Mouse (Mus musculus) cerebellum, adult 18-20 months (tissue): ENCODE results near the gene Osbpl3.
"Not testable (repeated sequence)": the region's sequence is repeated elsewhere in the genome, so short reads cannot be mapped to it uniquely, and the experiment has no call there.

ENCODE experiments used
- DNase-seq, 2 experiments: peaks; one replicate each; pipeline ENCODE4 v3.0.0; 2021

Gene Osbpl3

DNA sequence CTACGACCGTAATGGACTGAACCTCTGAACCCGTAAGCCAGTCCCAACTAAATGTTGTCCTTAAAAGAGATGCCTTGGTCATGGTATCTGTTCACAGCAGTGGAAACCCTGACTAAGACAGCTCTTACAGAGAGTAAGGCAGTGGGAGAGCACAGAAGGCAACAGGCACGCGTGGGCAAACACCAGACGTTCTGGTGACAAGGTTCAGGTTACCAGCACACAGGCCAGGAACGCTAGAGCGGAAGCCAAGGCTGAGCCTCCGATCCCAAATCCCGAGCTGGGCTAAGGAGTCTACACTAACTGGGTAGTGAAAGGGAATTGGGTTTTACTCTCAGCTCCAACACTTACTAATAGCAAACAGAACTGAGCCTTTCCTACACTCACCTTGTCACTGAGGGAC lies 3.8 kb downstream of the Osbpl3 start:
- no peak for DNase-seq

DNA sequence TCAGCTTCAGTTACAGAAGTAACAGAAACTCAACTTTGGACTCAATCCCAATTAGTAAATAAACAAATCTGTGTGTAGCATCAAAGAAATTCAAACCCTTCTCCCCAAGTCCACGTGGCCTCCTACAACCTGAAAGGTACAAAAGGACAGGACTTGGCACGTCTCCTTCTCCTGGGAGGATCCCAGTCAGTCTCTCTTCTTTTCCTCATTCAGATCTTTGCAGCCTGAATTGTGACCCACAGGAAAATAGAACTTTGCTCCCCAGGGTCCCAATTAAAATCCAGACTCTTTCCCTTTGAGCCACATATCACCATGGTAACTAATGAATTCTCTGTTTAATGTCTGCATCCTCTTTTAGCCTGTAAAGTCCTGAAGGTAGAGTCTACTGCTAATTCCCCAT lies 10.4 kb downstream of the Osbpl3 start:
- no peak for DNase-seq

GRCm38 (mm10) chr6:50440966-50441862 lies 14.8 kb downstream of the Osbpl3 start:
- no peak for DNase-seq

DNA sequence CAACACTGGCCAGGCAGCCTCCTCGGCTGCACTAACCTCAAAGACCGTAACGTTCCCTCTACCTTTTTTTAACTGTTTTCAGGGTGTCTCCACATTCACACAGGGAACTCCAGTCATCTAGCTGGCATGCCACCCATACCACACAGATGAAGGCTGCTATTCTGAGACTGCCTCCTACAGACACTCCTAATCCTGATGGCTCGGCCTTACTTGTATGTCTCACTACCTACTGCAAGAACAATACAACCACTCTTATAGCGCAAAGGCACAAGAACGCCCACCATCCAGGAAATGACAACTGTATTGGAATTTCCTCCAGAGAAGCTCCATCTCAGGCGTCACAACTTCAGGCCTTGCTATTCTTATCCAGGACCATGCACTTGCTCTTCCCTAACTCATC lies 15.8 kb downstream of the Osbpl3 start:
- DNase-seq = no peak

DNA sequence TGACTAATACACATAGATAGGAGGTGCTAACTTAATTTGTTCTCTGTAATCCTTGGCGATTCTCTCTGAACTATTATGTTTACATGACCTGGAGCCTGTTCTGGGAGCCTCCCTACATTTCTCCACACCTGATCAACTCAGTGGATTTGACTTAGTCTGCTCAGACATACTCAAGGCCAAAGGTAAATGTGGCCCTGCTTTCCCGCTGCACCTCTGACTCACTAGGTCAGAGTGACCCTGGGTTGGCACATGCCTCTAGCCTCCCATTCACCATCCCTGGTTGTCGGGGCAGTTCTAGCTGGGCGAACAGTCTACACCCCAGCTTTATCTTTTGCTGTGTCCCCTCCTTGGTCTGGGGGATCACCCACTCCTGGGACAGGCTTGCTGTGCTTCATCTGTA lies 17.1 kb downstream of the Osbpl3 start:
- not testable (repeated sequence) for DNase-seq

DNA sequence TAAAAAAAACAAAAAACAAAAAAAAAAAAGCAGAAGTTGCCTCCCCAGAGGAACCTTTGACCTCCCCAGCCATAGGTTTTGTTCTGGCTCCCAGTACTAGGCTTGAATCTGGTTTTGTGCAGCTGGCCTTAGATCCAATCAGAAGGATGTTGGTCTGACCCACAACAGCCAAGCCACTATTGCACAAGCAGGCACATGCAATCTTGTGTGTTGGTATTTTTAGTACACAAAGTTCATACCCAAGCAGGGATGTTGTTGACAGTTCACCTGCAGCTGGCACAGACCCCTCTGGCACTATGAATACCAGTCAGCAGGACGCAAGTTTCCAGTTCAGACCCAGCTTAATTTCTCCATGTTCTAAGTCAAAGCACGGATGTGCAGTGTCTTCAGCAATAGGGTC lies 18.2 kb downstream of the Osbpl3 start:
- DNase-seq = no peak

- no peak for DNase-seq
Observed at GRCm38 (mm10) chr6:50436661-50437060, 19.3 kb downstream of the Osbpl3 start.

DNA sequence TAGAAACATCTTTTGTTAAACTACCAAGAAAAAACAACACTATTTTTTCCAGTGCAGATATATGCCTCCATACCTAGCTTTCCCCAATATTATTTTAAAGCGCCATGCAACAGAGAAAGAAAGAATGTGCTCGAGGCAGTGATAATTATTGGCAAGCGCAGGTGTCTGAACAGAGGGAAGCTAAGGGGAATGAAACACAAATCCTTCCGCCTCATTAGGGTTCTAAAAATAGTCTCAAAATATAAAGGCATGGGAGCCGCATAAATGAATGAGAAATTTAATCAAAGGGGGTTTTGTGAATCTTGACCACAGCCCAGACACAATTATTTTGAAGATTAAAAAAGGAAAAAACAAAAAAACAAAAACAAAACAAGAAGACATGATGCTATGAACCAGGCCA lies 23.5 kb downstream of the Osbpl3 start:
- DNase-seq = peak in 1 of 2 experiments; percentile 28

GRCm38 (mm10) chr6:50429299-50429698 lies 26.7 kb downstream of the Osbpl3 start:
- DNase-seq = no peak

DNA sequence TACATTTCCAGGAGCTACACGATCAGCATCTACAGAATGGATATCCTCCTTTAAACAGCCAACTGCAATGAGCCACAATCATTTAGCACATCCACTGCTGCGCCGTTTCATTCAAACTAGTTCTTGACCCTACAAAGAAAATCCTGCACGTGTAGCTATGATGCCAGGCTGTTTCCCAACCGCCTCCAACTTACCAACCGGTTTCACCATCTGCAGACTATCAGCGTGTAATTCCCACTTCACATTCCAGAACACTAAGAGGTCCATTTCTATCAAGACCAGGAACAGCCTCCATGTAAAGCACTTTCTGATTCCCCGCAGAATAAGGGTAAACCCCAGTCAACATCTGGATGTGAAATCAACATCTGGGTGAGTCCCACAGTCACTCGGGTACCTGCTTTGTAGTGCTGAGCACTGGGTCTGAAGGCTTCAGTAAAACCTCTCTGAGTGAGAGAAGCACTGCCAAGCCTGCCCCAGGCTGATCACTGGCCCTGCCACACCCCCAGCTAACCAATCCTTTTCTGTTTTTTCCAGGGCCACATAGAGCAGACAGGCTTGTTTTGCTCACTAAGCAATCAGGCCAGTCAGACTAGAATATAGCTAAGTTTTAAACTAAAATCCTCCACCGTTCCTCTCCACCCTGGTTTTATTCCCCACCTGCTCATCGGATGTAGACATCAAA lies 28.8 kb downstream of the Osbpl3 start:
- DNase-seq = no peak

DNA sequence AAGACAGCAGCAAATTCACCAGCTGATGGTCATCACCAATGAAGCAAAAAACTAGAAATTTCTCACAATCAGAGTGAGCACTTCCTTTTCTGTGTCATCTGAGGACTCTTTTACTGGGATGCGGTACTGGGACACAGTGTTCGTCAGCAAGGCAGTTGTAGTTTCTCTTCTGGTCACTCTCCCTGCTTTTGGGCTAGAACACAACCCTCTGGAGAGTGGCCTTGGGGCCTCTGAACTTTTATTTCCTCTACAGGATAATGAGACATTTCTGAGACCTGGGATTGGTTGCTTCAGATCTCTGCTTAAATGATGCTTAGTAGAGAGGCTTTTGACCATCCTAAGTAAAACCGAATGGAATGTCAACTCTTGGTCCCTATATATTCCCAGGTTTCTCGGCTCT lies 29.4 kb downstream of the Osbpl3 start:
- DNase-seq = no peak

GRCm38 (mm10) chr6:50424271-50424670 lies 31.7 kb downstream of the Osbpl3 start:
- no peak for DNase-seq

DNA sequence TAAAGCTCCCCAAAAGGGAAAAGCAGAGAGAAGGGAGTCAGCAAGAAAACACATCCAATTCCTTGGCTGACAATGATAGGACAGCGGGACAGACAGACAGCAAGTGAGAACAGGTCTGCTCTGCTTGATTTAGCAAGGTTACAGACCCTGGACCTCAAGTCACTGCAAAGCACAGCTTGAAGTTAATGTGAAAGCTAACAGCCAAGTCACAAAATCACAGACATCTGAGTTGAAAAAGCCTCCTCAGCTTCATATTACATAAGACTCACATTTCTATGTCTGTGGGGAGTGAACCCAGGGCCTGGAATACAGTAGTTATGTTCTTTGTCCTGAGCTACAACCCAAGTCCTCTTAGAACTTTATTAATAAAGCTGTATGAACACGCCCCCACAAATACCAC lies 35.6 kb downstream of the Osbpl3 start:
- no peak for DNase-seq

GRCm38 (mm10) chr6:50419518-50420290 lies 36.3 kb downstream of the Osbpl3 start:
- DNase-seq = no peak

DNA sequence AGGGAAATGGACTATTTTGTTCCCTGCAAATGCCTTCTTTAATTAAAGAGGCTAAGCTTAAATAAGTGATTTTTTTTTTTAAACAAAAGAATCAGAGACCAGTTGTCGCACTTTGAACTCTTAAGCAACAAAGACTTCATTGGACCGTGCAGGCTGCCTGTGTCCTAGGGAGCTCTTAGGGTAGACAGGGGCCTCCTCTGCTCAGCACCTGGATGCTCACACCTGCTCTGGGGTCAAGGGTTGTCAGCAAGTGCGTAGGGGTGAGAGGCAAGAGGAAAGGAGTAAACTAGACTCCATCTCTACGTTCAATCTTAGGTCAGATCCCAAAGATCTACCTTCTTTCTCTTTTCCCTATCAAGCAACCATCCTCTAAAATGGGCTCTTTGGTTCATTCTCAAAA lies 37.0 kb downstream of the Osbpl3 start:
- DNase-seq = no peak

- no peak for DNase-seq
Observed at GRCm38 (mm10) chr6:50416854-50417253, 39.1 kb downstream of the Osbpl3 start.

GRCm38 (mm10) chr6:50415431-50415830 lies 40.6 kb downstream of the Osbpl3 start:
- DNase-seq = no peak

DNA sequence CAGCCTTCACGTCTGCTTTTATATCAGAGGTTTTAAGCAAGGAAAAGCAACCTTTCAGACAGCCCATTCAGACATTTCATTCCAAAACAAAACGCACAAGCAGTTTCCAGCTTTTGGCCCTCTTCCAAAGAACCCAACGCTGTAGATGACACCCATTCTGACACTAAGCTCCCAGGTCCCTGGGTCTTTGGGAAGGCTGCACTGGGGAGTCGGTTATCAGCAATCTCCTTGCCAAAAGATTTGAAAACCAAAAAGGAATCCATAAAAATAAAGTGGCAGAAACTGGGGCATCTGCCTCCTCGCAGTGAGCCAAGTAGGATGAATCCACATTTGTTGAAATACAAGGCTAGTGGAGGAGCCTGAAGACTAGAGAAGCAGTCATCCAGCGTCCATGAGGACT lies 41.5 kb downstream of the Osbpl3 start:
- peak; percentile 30 to 43 for DNase-seq

GRCm38 (mm10) chr6:50413381-50413780 lies 42.6 kb downstream of the Osbpl3 start:
- no peak for DNase-seq

GRCm38 (mm10) chr6:50412174-50412573 lies 43.8 kb downstream of the Osbpl3 start:
- peak; percentile 59 to 67 for DNase-seq

- DNase-seq = peak; percentile 65 to 79
Observed at GRCm38 (mm10) chr6:50404698-50405097, 51.3 kb downstream of the Osbpl3 start.

GRCm38 (mm10) chr6:50403524-50403923 lies 52.5 kb downstream of the Osbpl3 start:
- DNase-seq = no peak

DNA sequence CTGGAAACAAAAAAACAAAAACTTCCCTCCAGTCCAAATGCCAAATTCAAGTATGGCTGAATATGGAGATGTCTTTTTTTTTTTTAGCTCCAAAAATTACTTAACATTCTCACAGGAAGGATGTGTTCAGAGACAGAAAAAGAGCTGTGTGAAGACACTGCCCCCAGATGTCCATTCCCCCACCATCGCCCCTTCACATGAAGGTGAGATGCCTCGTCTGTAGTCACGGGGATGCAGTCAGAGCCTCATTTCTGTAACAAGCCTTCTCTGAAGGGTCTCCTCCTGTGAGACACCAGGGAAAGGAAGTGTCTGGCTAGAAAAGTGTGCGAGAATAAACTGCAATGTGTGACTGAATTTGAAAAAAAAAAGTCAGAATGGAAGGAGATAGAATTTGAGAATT lies 53.1 kb downstream of the Osbpl3 start:
- DNase-seq = no peak
